Mouse (Mus musculus): ENCODE measurements around the gene Zfp11. TPM values are rescaled to one million over a fixed set of nuclear protein-coding genes. Genes with fewer than 3 reads are reported as not detected.
"Not testable (repeated sequence)": the region's sequence is repeated elsewhere in the genome, so short reads cannot be mapped to it uniquely, and the experiment has no call there.

Zfp11 gene
- 0.60 and 0.79 TPM in 2 replicates for polyA plus RNA-seq (2015; fragmentation: Nextera tagmentation; extraction: Ambion mirVana)

GRCm38 (mm10) chr5:129670036-129670458 is at the start of gene Zfp11:
Gene Zfp11 (minus strand): TSS chr5:129670099.
- Histone ChIP-seq H3K9ac (peak within 1 kb of the TSS; percentile 65), H3K4me2 (peak within 1 kb of the TSS; percentile 79), H3K36me3 (replicated peaks) (no peaks in the 10 kb centered on the region), H3K4me3 (replicated peaks) (peak within 1 kb of the TSS; percentile 73), H3K27me3 (no peaks in the 10 kb centered on the region), H3K4me1 (replicated peaks) (peaks cover 11% of the 10 kb centered on the region; the same call in 1 of the 2 replicates), H3K9me3 (replicated peaks) (no peaks in the 10 kb centered on the region), H3K27ac (replicated peaks) (0 out of 2 replicates have a peak within 1 kb of the TSS, but pooled peaks have one; percentile 21)
- peak; percentile 77 for ATAC-seq (ENCODE audit: insufficient read depth)
- WGBS (ENCODE audit: insufficient replicate concordance), result 1% methylated on average over 23 of the region's 23 CpGs

DNA sequence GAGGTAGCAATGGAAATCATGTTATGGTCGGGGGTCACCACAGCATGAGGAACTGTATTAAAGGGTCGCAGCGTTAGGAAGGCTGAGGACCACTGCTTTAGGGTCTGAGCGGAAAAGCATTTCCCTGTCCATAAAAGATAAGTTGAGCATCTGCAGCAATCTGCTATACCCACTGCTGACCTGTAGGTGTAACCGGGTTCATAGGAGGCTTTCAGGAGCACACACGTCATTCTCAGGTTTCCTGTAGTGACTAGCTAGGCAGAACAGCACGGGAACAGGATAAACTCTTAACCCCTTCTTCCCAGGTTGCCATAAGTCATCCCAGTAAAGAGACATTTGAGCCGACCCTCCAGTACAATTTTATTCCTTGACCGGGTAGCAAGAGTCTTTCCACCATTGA is 47.1 kb upstream of the Zfp11 start:
- Histone ChIP-seq H3K4me1 (replicated peaks) (peaks cover 12% of the 10 kb centered on the region), H3K36me3 (replicated peaks) (peaks cover 38% of the 10 kb centered on the region), H3K27me3 (peaks cover 8% of the 10 kb centered on the region; the same call in 1 of the 2 replicates), H3K9me3 (replicated peaks) (no peaks in the 10 kb centered on the region), H3K4me3 (replicated peaks) (no peak overlapping the region), H3K4me2 (no peak overlapping the region), H3K27ac (replicated peaks) (no peak overlapping the region), H3K9ac (no peak overlapping the region)
- 69% methylated on average over 9 of the region's 9 CpGs for WGBS (ENCODE audit: insufficient replicate concordance)
- ATAC-seq (ENCODE audit: insufficient read depth), result no peak

- H3K27me3 ChIP-seq, result peaks cover 9% of the 10 kb centered on the region; the same call in 1 of the 2 replicates
- H3K9ac ChIP-seq, result peak within 1 kb of the TSS; percentile 67
- peak; percentile 97 for ATAC-seq (ENCODE audit: insufficient read depth)
- peak within 1 kb of the TSS; percentile 58 for H3K27ac ChIP-seq (replicated peaks)
- peak within 1 kb of the TSS; percentile 78 for H3K4me2 ChIP-seq
- H3K36me3 ChIP-seq (replicated peaks), result peaks cover 38% of the 10 kb centered on the region
- H3K4me1 ChIP-seq (replicated peaks), result peaks cover 12% of the 10 kb centered on the region
- peak within 1 kb of the TSS; percentile 74 for H3K4me3 ChIP-seq (replicated peaks)
- no peaks in the 10 kb centered on the region for H3K9me3 ChIP-seq (replicated peaks)
- WGBS (ENCODE audit: insufficient replicate concordance), result under 1% methylated on average over 33 of the region's 33 CpGs
Measured at GRCm38 (mm10) chr5:129715326-129715861, 45.5 kb upstream of the Zfp11 start, which contains the start of gene Mrps17. Gene Mrps17 (plus strand): TSS chr5:129715497.

DNA sequence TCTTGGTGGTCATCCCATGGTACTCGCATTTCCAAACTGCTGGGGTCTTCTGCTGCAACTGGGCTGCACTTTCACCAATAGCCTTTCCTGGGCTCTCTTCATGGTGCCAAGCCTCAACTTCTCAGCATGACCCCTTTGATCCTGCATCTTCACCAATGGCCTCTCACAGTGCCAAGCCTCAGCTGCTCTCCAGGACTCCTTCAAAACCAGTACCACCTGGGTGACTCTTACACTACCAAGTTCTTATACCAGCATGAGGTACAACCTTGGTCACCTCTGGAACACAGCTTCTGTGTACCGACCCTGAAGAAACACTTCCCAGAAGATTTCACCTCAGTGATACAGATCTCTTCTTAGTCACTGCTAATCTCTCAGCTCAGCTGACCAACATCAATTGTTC is 38.5 kb upstream of the Zfp11 start, which contains the start of gene Sept14:
Sept14 (minus strand) TSS at position 101 of the 400 bp plus-strand sequence.
- H3K9ac ChIP-seq, result no peak within 1 kb of the TSS
- H3K4me2 ChIP-seq, result no peak within 1 kb of the TSS
- no peaks in the 10 kb centered on the region for H3K9me3 ChIP-seq (replicated peaks)
- peaks cover 15% of the 10 kb centered on the region; the same call in 1 of the 2 replicates for H3K27me3 ChIP-seq
- WGBS (ENCODE audit: insufficient replicate concordance), result 52% methylated on average over 2 of the region's 2 CpGs
- H3K4me1 ChIP-seq (replicated peaks), result 0 out of 2 replicates have a peak, but pooled peaks cover 3% of the 10 kb centered on the region
- no peak for ATAC-seq (ENCODE audit: insufficient read depth)
- no peak within 1 kb of the TSS for H3K27ac ChIP-seq (replicated peaks)
- H3K36me3 ChIP-seq (replicated peaks), result no peaks in the 10 kb centered on the region
- H3K4me3 ChIP-seq (replicated peaks), result no peak within 1 kb of the TSS

DNA sequence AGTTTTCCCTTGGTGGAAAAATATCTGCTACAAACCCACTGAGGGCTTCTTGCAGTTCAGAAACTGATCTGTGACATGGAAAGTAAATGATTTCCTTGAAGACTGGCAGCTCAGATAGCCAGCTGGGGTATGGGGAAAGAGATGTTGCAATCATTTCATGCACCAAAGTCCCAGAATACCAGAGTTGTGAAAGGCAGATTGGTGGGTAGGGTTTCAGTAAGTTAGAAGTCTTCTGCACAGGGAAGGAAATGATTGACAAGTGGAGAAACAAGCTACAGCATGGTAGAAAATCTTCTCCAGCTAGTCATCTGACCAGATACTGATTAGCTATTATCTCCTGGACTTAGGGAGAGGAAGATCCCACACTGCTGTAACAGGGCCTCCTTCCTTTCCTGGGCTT is 33.5 kb upstream of the Zfp11 start:
- Histone ChIP-seq H3K9me3 (replicated peaks) (no peaks in the 10 kb centered on the region), H3K4me3 (replicated peaks) (no peak overlapping the region), H3K9ac (no peak overlapping the region), H3K4me2 (no peak overlapping the region), H3K36me3 (replicated peaks) (no peaks in the 10 kb centered on the region), H3K27ac (replicated peaks) (no peak overlapping the region), H3K4me1 (replicated peaks) (peaks cover 10% of the 10 kb centered on the region; the same call in 1 of the 2 replicates), H3K27me3 (peaks cover 12% of the 10 kb centered on the region)
- ATAC-seq (ENCODE audit: insufficient read depth), result peak; percentile 25; the same call in 1 of the 2 replicates

GRCm38 (mm10) chr5:129701706-129702105 is 31.8 kb upstream of the Zfp11 start:
- WGBS (ENCODE audit: insufficient replicate concordance), result 48% methylated on average over 1 of the region's 1 CpGs
- H3K4me2 ChIP-seq, result no peak overlapping the region

DNA sequence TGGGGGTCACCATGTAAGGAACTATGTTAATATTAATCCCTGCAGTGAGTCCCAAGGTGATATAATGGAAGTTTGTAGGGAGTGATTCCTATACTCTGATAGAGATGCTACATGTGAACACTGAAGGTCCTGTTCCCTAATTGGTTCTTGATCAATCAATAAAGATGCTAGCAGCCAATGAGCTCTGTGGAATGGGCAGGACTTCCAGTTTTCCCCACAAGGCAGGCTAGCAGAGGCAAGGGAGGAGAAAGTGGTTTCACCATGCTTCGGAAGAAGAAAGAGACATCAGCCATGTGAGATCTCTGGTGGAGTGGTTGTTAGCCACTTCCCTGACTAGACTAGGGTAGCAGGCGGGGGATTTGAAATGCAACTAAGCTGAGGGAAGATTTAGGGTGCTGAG is 30.6 kb upstream of the Zfp11 start:
- Histone ChIP-seq H3K4me1 (replicated peaks) (peaks cover 10% of the 10 kb centered on the region; the same call in 1 of the 2 replicates), H3K4me3 (replicated peaks) (no peak overlapping the region), H3K36me3 (replicated peaks) (no peaks in the 10 kb centered on the region), H3K9ac (no peak overlapping the region), H3K27ac (replicated peaks) (no peak overlapping the region), H3K9me3 (replicated peaks) (no peaks in the 10 kb centered on the region), H3K27me3 (peaks cover 6% of the 10 kb centered on the region), H3K4me2 (no peak overlapping the region)
- 16% methylated on average over 2 of the region's 2 CpGs for WGBS (ENCODE audit: insufficient replicate concordance)
- ATAC-seq (ENCODE audit: insufficient read depth), result no peak

More at GRCm38 (mm10) chr5:129701706-129702105, 31.8 kb upstream of the Zfp11 start:
- Histone ChIP-seq H3K4me1 (replicated peaks) (peaks cover 10% of the 10 kb centered on the region; the same call in 1 of the 2 replicates), H3K27ac (replicated peaks) (no peak overlapping the region), H3K4me3 (replicated peaks) (no peak overlapping the region), H3K36me3 (replicated peaks) (no peaks in the 10 kb centered on the region), H3K9ac (no peak overlapping the region), H3K9me3 (replicated peaks) (no peaks in the 10 kb centered on the region), H3K27me3 (peaks cover 6% of the 10 kb centered on the region)
- ATAC-seq (ENCODE audit: insufficient read depth), result no peak

DNA sequence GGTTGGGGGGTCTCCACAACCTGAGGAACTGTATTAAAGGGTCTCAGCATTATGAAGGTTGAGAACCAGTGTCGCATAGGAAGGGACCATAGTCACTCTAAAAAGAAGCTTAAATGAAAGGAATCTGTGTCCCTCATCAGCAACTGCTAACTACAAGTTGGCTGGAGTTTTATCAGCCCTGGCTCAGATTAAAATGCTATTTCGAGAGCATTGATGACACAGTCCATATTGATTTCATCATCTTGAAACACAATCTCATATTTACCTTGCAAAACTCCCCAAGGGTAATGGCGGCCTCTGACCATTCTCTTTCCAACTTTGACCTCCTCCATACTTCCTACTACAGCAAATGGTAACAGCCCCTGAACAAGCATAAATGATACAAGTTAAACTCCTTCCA is 20.6 kb upstream of the Zfp11 start:
- 61% methylated on average over 3 of the region's 3 CpGs for WGBS (ENCODE audit: insufficient replicate concordance)

DNA sequence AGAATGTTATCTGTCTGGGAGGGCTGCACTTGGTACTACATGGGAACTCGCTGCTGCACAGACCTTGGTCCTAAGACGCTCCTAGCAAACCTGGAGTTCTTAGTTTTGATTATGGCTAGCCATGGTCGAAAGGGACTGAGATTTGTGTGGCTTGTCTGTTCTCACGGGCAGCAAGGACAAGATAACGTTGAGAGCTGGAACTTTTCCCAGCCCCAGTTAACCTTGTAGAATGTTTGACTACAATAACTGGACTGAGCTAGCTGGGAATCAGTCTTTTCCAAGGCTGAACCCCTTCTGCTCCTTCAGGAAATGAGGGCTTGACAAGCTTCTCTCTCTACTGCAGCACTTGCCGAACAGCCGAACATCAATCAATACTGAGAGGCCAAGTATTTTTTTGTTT is 17.7 kb upstream of the Zfp11 start:
- H3K4me1 ChIP-seq (replicated peaks), result no peaks in the 10 kb centered on the region
- no peak overlapping the region for H3K9ac ChIP-seq
- H3K27me3 ChIP-seq, result no peaks in the 10 kb centered on the region
- H3K36me3 ChIP-seq (replicated peaks), result no peaks in the 10 kb centered on the region
- WGBS (ENCODE audit: insufficient replicate concordance), result 51% methylated on average over 7 of the region's 7 CpGs
- no peak overlapping the region for H3K4me3 ChIP-seq (replicated peaks)
- no peaks in the 10 kb centered on the region for H3K9me3 ChIP-seq (replicated peaks)
- ATAC-seq (ENCODE audit: insufficient read depth), result no peak
- H3K27ac ChIP-seq (replicated peaks), result no peak overlapping the region
- H3K4me2 ChIP-seq, result no peak overlapping the region

More for the DNA sequence above, 20.6 kb upstream of the Zfp11 start:
- no peak for ATAC-seq (ENCODE audit: insufficient read depth)
- no peak overlapping the region for H3K9ac ChIP-seq
- no peak overlapping the region for H3K4me2 ChIP-seq
- H3K36me3 ChIP-seq (replicated peaks), result no peaks in the 10 kb centered on the region
- no peaks in the 10 kb centered on the region for H3K27me3 ChIP-seq
- H3K9me3 ChIP-seq (replicated peaks), result no peaks in the 10 kb centered on the region
- no peak overlapping the region for H3K4me3 ChIP-seq (replicated peaks)
- no peak overlapping the region for H3K27ac ChIP-seq (replicated peaks)
- H3K4me1 ChIP-seq (replicated peaks), result no peaks in the 10 kb centered on the region

DNA sequence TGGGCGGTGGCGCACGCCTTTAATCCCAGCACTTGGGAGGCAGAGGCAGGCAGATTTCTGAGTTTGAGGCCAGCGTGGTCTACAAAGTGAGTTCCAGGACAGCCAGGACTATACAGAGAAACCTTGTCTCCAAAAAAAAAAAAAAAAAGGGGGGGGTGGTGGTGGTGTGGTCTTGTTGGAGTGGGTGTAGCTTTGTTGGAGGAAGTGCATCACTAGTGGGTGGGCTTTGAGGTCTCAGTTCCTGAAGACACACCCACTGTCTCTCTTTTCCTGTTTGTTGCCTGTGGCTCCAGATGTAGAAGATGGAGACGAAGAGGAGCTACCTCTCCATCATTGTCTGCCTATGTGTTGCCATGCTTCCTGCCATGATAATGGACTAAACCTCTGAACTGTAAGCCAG is 15.2 kb upstream of the Zfp11 start:
- not testable (repeated sequence) for ATAC-seq (ENCODE audit: insufficient read depth); H3K4me3 ChIP-seq (replicated peaks)
- WGBS (ENCODE audit: insufficient replicate concordance), result 63% methylated on average over 5 of the region's 5 CpGs

DNA sequence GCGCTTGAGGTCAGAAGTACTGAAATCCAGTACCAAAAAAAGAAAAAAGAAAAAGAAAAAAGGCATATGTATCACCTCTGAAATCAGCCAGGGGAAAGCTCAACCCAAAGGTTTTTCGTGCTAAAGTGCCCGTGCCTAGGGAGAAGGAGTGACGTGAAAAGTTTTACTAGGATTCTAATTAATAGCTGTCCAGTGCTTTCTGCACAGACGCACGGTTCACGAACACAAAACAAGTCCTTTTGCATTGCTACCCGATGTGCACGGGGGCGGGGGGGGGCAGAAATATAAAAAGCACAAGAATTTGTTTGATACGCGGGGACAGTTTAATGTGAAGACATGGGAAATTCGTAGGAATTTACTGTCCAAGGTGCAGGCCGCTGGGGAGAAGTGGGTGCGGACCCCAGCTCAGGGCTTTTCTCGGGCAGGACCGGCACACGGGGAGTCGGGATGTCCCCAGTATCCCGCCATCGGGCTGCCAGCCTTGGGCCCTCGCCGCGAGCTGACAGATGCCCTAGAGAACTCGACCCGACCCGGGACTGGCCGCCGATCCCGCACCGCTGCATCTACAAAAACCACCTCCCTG is 355 bp downstream of the Zfp11 start:
- H3K4me1 ChIP-seq (replicated peaks), result peaks cover 11% of the 10 kb centered on the region; the same call in 1 of the 2 replicates
- peak overlapping the region; percentile 79 for H3K4me2 ChIP-seq
- no peaks in the 10 kb centered on the region for H3K27me3 ChIP-seq
- no peak for ATAC-seq (ENCODE audit: insufficient read depth)
- WGBS (ENCODE audit: insufficient replicate concordance), result under 1% methylated on average over 31 of the region's 31 CpGs
- no peaks in the 10 kb centered on the region for H3K36me3 ChIP-seq (replicated peaks)
- H3K9me3 ChIP-seq (replicated peaks), result no peaks in the 10 kb centered on the region
- H3K4me3 ChIP-seq (replicated peaks), result peak overlapping the region; percentile 73
- H3K9ac ChIP-seq, result peak overlapping the region; percentile 65
- H3K27ac ChIP-seq (replicated peaks), result 0 out of 2 replicates have a peak overlapping the region, but pooled peaks have one; percentile 21

More for the DNA sequence above, 15.2 kb upstream of the Zfp11 start:
- not testable (repeated sequence) for H3K27me3 ChIP-seq; H3K27ac ChIP-seq (replicated peaks); H3K9ac ChIP-seq; H3K4me2 ChIP-seq; H3K36me3 ChIP-seq (replicated peaks); H3K4me1 ChIP-seq (replicated peaks); H3K9me3 ChIP-seq (replicated peaks)
